Mouse (Mus musculus) layer of hippocampus, adult 8-10 months (tissue): ENCODE measurements at regions not wholly inside any gene's neighbourhood (a gene's known extent, or its start where the extent isn't known, plus 50 kb on each side); places are given as distances from the start of the nearest gene placed in this dataset.
A peak's percentile ranks its signal among the peaks of the same experiment; 100 is the strongest.

Source experiments
- DNase-seq, 2 experiments: peaks; one replicate each; pipeline ENCODE4 v3.0.0; 2022; ENCODE audit warnings: low spot score in 2 of 2

GRCm38 (mm10) chr4:39926021-39926591 lies 216.8 kb upstream of the Aco1 start:
- no peak for DNase-seq

GRCm38 (mm10) chr4:39926594-39926993 lies 216.3 kb upstream of the Aco1 start:
- no peak for DNase-seq

- no peak for DNase-seq
These were observed 214.4 kb upstream of the Aco1 start for GRCm38 (mm10) chr4:39928491-39928890.

GRCm38 (mm10) chr4:39934025-39934708 lies 208.7 kb upstream of the Aco1 start:
- peak in 1 of 2 experiments; percentile 4 for DNase-seq

GRCm38 (mm10) chr4:39958687-39959086 lies 184.2 kb upstream of the Aco1 start:
- no peak for DNase-seq

GRCm38 (mm10) chr4:39967938-39968337 lies 174.9 kb upstream of the Aco1 start:
- no peak for DNase-seq

GRCm38 (mm10) chr4:39991358-39991757 lies 151.5 kb upstream of the Aco1 start:
- DNase-seq: no peak

- no peak for DNase-seq
These were observed 151.0 kb upstream of the Aco1 start for GRCm38 (mm10) chr4:39991851-39992250.

- DNase-seq: no peak
These were observed 144.0 kb upstream of the Aco1 start for GRCm38 (mm10) chr4:39998771-39999422.

GRCm38 (mm10) chr4:40014666-40015065 lies 128.2 kb upstream of the Aco1 start:
- peak; percentile 52 to 79 for DNase-seq

GRCm38 (mm10) chr4:40016856-40017255 lies 126.0 kb upstream of the Aco1 start:
- no peak for DNase-seq

- no peak for DNase-seq
These were observed 124.7 kb upstream of the Aco1 start for GRCm38 (mm10) chr4:40018208-40018607.

- DNase-seq: no peak
These were observed 111.5 kb upstream of the Aco1 start for GRCm38 (mm10) chr4:40031361-40031760.

GRCm38 (mm10) chr4:40047846-40048245 lies 95.0 kb upstream of the Aco1 start:
- no peak for DNase-seq

GRCm38 (mm10) chr4:40049086-40049485 lies 93.8 kb upstream of the Aco1 start:
- no peak for DNase-seq

GRCm38 (mm10) chr4:40051848-40052247 lies 91.0 kb upstream of the Aco1 start:
- DNase-seq: no peak

- no peak for DNase-seq
These were observed 89.5 kb upstream of the Aco1 start for GRCm38 (mm10) chr4:40053391-40053790.

- DNase-seq: no peak
These were observed 79.0 kb upstream of the Aco1 start for GRCm38 (mm10) chr4:40063751-40064456.

- DNase-seq: no peak
These were observed 78.4 kb upstream of the Aco1 start for GRCm38 (mm10) chr4:40064457-40064836.

GRCm38 (mm10) chr4:40070959-40071634 lies 71.8 kb upstream of the Aco1 start:
- DNase-seq: no peak

GRCm38 (mm10) chr4:40081035-40081434 lies 61.8 kb upstream of the Aco1 start:
- no peak for DNase-seq

- peak; percentile 16 to 44 for DNase-seq
These were observed 52.6 kb upstream of the Aco1 start for GRCm38 (mm10) chr4:40090295-40090694.
